13 mouse cellular contexts compared by ENCODE assay signal in genomic region chr6:113093206-113093605, GRCm38 (mm10).
"Had no signal": no experiment of that assay in that cellular context is flagged by ENCODE, and none has a peak within 500 bp of the region (broad histone marks: within the 10 kb centered on the region; RNA-seq: fewer than 3 reads in every experiment).

No protein-coding gene starts in this region.

- DNase-seq: lung, embryonic 14.5 days; lung, postnatal 10 days; lung, postnatal 4 days; midbrain, embryonic 14.5 days; right cerebral cortex, postnatal 14 days; thymus, adult 2 months; thymus, postnatal 25 days; thymus, postnatal 4 days had no signal

- H3K36me3 ChIP-seq: midbrain, embryonic 12.5 days; neural tube, embryonic 12.5 days; stomach, embryonic 15.5 days had no signal

- H3K4me1 ChIP-seq: midbrain, embryonic 10.5 days; midbrain, embryonic 12.5 days; neural tube, embryonic 12.5 days; stomach, embryonic 15.5 days had no signal

- H3K27ac ChIP-seq: midbrain, embryonic 10.5 days; midbrain, embryonic 12.5 days; neural tube, embryonic 12.5 days; stomach, embryonic 15.5 days; stomach, postnatal 0 days had no signal

- H3K9ac ChIP-seq: lung, embryonic 14.5 days; midbrain, embryonic 12.5 days; neural tube, embryonic 12.5 days; stomach, embryonic 15.5 days had no signal

- H3K4me2 ChIP-seq: lung, embryonic 14.5 days; midbrain, embryonic 12.5 days; neural tube, embryonic 12.5 days; stomach, embryonic 15.5 days had no signal

- H3K4me3 ChIP-seq: midbrain, embryonic 10.5 days; midbrain, embryonic 12.5 days; neural tube, embryonic 12.5 days; stomach, embryonic 15.5 days had no signal

- H3K9me3 ChIP-seq: midbrain, embryonic 10.5 days; midbrain, embryonic 12.5 days; neural tube, embryonic 12.5 days; stomach, embryonic 15.5 days had no signal

- H3K27me3 ChIP-seq: midbrain, embryonic 12.5 days; neural tube, embryonic 12.5 days; stomach, embryonic 15.5 days had no signal
